Mouse (Mus musculus) kidney, postnatal 25 days (tissue): ENCODE results near the gene Atp8a1.

Experiments
- DNase-seq, 2 experiments: peaks; one replicate each; pipeline ENCODE4 v3.0.0; 2021; ENCODE audit warnings: mixed read lengths in 2 of 2

Gene Atp8a1

GRCm38 (mm10) chr5:67758126-67758525 lies 89.1 kb downstream of the Atp8a1 start:
- DNase-seq, result no peak

- peak in 1 of 2 experiments; percentile 44 for DNase-seq
Measured at GRCm38 (mm10) chr5:67756138-67756537, 91.1 kb downstream of the Atp8a1 start.

GRCm38 (mm10) chr5:67753057-67753456 lies 94.2 kb downstream of the Atp8a1 start:
- no peak for DNase-seq

- no peak for DNase-seq
Measured at GRCm38 (mm10) chr5:67752629-67753028, 94.6 kb downstream of the Atp8a1 start.

GRCm38 (mm10) chr5:67752007-67752406 lies 95.2 kb downstream of the Atp8a1 start:
- DNase-seq, result peak; percentile 40 to 55

GRCm38 (mm10) chr5:67739261-67739660 lies 108.0 kb downstream of the Atp8a1 start:
- no peak for DNase-seq

- no peak for DNase-seq
Measured at GRCm38 (mm10) chr5:67738133-67738532, 109.1 kb downstream of the Atp8a1 start.

GRCm38 (mm10) chr5:67735771-67736170 lies 111.5 kb downstream of the Atp8a1 start:
- DNase-seq, result no peak

- DNase-seq, result no peak
Measured at GRCm38 (mm10) chr5:67733551-67734258, 113.5 kb downstream of the Atp8a1 start.

GRCm38 (mm10) chr5:67733150-67733549 lies 114.1 kb downstream of the Atp8a1 start:
- DNase-seq, result no peak

- peak in 1 of 2 experiments; percentile 13 for DNase-seq
Measured at GRCm38 (mm10) chr5:67727755-67728154, 119.5 kb downstream of the Atp8a1 start.

GRCm38 (mm10) chr5:67726810-67727209 lies 120.4 kb downstream of the Atp8a1 start:
- no peak for DNase-seq

- DNase-seq, result no peak
Measured at GRCm38 (mm10) chr5:67701641-67702040, 145.6 kb downstream of the Atp8a1 start.

- no peak for DNase-seq
Measured at GRCm38 (mm10) chr5:67699418-67699817, 147.8 kb downstream of the Atp8a1 start.

GRCm38 (mm10) chr5:67698176-67698575 lies 149.1 kb downstream of the Atp8a1 start:
- no peak for DNase-seq

- DNase-seq, result no peak
Measured at GRCm38 (mm10) chr5:67696741-67697596, 150.3 kb downstream of the Atp8a1 start.

- no peak for DNase-seq
Measured at GRCm38 (mm10) chr5:67695055-67695710, 152.1 kb downstream of the Atp8a1 start.

GRCm38 (mm10) chr5:67690336-67690735 lies 156.9 kb downstream of the Atp8a1 start:
- no peak for DNase-seq

- no peak for DNase-seq
Measured at GRCm38 (mm10) chr5:67688001-67688400, 159.2 kb downstream of the Atp8a1 start.

- no peak for DNase-seq
Measured at GRCm38 (mm10) chr5:67685906-67686305, 161.3 kb downstream of the Atp8a1 start.

GRCm38 (mm10) chr5:67685461-67685860 lies 161.8 kb downstream of the Atp8a1 start:
- DNase-seq, result no peak

- DNase-seq, result no peak
Measured at GRCm38 (mm10) chr5:67678819-67679218, 168.4 kb downstream of the Atp8a1 start.

- no peak for DNase-seq
Measured at GRCm38 (mm10) chr5:67673008-67673407, 174.2 kb downstream of the Atp8a1 start.
